Mouse (Mus musculus) small intestine, adult 2 months (tissue): ENCODE measurements around the gene Pde4d.

ENCODE experiments used
- CTCF ChIP-seq: fragments of 200-500 bp; IDR thresholded peaks from 2 replicates; pipeline ENCODE4 v1.5.1; 2012; ENCODE audit warnings: low read depth, mild to moderate bottlenecking, control low read depth, inconsistent platforms, low read length, moderate library complexity, mixed read lengths; ENCODE audit not compliant: insufficient replicate concordance, insufficient read length; ENCODE audit errors: extremely low read depth
- POLR2A ChIP-seq: fragments of 200-500 bp; IDR thresholded peaks from 2 replicates; pipeline ENCODE4 v1.6.1; 2012; ENCODE audit warnings: low read depth, mild to moderate bottlenecking, control low read depth, inconsistent platforms, low read length, moderate library complexity

- TF ChIP-seq POLR2A (no peak), CTCF (no peak)
Observed at GRCm38 (mm10) chr13:109519485-109519884, 1069.7 kb downstream of the Pde4d start.
